Comparison of ENCODE assay signal across 9 mouse cellular contexts in the genomic region with DNA sequence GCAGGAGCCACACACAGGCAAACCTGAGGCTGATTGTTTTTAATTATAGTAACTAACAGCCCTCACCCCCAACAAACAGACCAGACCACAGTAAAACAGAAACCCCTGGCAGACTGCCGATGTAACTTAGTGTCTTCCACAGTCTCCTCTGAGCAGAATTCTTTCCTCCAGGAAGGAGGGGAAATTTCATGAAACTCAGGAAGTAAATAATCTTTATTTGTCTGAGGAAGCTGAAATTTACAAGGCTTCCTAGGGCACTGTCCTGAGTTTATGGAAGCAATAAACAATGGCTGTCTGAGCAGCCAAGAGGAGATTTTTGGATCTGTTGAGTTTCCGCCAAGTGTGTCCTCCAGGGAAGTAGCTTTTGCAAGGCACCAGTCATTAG. TPM values are rescaled to one million over a fixed set of nuclear protein-coding genes. Genes with fewer than 3 reads are reported as not detected.
DNase-seq lines count a peak whose midpoint lies in the region; ATAC-seq and TF ChIP-seq lines count a peak whose summit lies in the region.
"Had no signal": no experiment of that assay in that cellular context is flagged by ENCODE, and none has a peak within 500 bp of the region (broad histone marks: within the 10 kb centered on the region; RNA-seq: fewer than 3 reads in every experiment).

No protein-coding gene starts in this region.

- TF ChIP-seq EP300 in MEL (IDR thresholded peaks at IDR 0.05; ENCODE audit: low read depth in 1 of 2, low read length in 2 of 2), result no peak

- no peak for DNase-seq in forebrain, embryonic 10.5 days (ENCODE audit: extremely low spot score, low spot score)
- DNase-seq in MEL (ENCODE audit: low read depth, low spot score), result peak; percentile 68
- DNase-seq in right cerebral cortex, postnatal 25 days, result no peak
- DNase-seq in cerebellum, postnatal 25 days, result no peak
- DNase-seq in urinary bladder, adult 18-20 months (ENCODE audit: low spot score in 2 of 2), result no peak

- no peak for TF ChIP-seq CTCF in MEL (IDR thresholded peaks at IDR 0.05 in 2 of 3, conservative IDR thresholded peaks at IDR 0.05 in 1 of 3; ENCODE audit: control insufficient read depth in 1 of 3, insufficient read depth in 1 of 3, low read depth in 2 of 3, low read length in 3 of 3, poor library complexity in 1 of 3, severe bottlenecking in 1 of 3)

- peaks cover 24% of the 10 kb centered on the region for H3K4me1 ChIP-seq in forebrain, embryonic 10.5 days
- no peaks in the 10 kb centered on the region for H3K4me1 ChIP-seq in forebrain, embryonic 13.5 days
- H3K4me1 ChIP-seq in MEL (ENCODE audit: control insufficient read depth in 1 of 2, insufficient read depth in 2 of 2, low read length in 2 of 2), result peaks cover 13 to 23% of the 10 kb centered on the region in 2 experiments
- H3K4me1 ChIP-seq in intestine, embryonic 16.5 days (ENCODE audit: control insufficient read depth, insufficient read depth, low read length), result peaks cover 9% of the 10 kb centered on the region
- peaks cover 36% of the 10 kb centered on the region for H3K4me1 ChIP-seq in liver, embryonic 16.5 days (ENCODE audit: control insufficient read depth, low read depth, low read length)

- no peak overlapping the region for H3K4me2 ChIP-seq in forebrain, embryonic 13.5 days
- H3K4me2 ChIP-seq in intestine, embryonic 16.5 days (ENCODE audit: low read depth, low read length), result no peak overlapping the region; the same call in 1 of the 2 replicates
- peak overlapping the region; percentile 44 for H3K4me2 ChIP-seq in liver, embryonic 16.5 days (ENCODE audit: low read depth, low read length)
- H3K4me2 ChIP-seq: neural tube, embryonic 13.5 days had no signal

- no peak overlapping the region for H3K4me3 ChIP-seq in forebrain, embryonic 10.5 days
- H3K4me3 ChIP-seq in forebrain, embryonic 13.5 days, result no peak overlapping the region
- peak overlapping the region; percentile 35 to 46 for H3K4me3 ChIP-seq in MEL (ENCODE audit: control insufficient read depth in 1 of 2, insufficient read depth in 1 of 2, low read depth in 2 of 2, low read length in 2 of 2)
- no peak overlapping the region for H3K4me3 ChIP-seq in intestine, embryonic 16.5 days (ENCODE audit: low read length)
- no peak overlapping the region for H3K4me3 ChIP-seq in liver, embryonic 16.5 days (ENCODE audit: low read depth, low read length)
- H3K4me3 ChIP-seq: neural tube, embryonic 13.5 days had no signal

- no peak for ATAC-seq in forebrain, embryonic 13.5 days
- peak; percentile 54 for ATAC-seq in intestine, embryonic 16.5 days
- ATAC-seq in liver, embryonic 16.5 days (ENCODE audit: low read depth), result peak; percentile 9; the same call in 1 of the 2 replicates

- no peaks in the 10 kb centered on the region for H3K9me3 ChIP-seq in forebrain, embryonic 10.5 days
- H3K9me3 ChIP-seq in forebrain, embryonic 13.5 days (replicated peaks), result no peaks in the 10 kb centered on the region
- H3K9me3 ChIP-seq in MEL (replicated peaks; ENCODE audit: insufficient read depth, low read length), result no peaks in the 10 kb centered on the region
- no peaks in the 10 kb centered on the region for H3K9me3 ChIP-seq in intestine, embryonic 16.5 days (ENCODE audit: control insufficient read depth, low read length)
- H3K9me3 ChIP-seq in liver, embryonic 16.5 days (replicated peaks; ENCODE audit: control insufficient read depth, low read length), result no peaks in the 10 kb centered on the region
- H3K9me3 ChIP-seq: neural tube, embryonic 13.5 days had no signal

- H3K27me3 ChIP-seq in forebrain, embryonic 10.5 days (ENCODE audit: poor library complexity, severe bottlenecking), result no peaks in the 10 kb centered on the region
- H3K27me3 ChIP-seq in forebrain, embryonic 13.5 days, result no peaks in the 10 kb centered on the region
- no peaks in the 10 kb centered on the region for H3K27me3 ChIP-seq in MEL (ENCODE audit: control insufficient read depth in 1 of 2, insufficient read depth in 2 of 2, low read length in 2 of 2)
- H3K27me3 ChIP-seq in intestine, embryonic 16.5 days (replicated peaks; ENCODE audit: control insufficient read depth, insufficient read depth, low read length), result no peaks in the 10 kb centered on the region
- H3K27me3 ChIP-seq in liver, embryonic 16.5 days (ENCODE audit: control insufficient read depth, insufficient read depth, low read depth, low read length), result no peaks in the 10 kb centered on the region
- H3K27me3 ChIP-seq: neural tube, embryonic 13.5 days had no signal

- no peak overlapping the region for H3K9ac ChIP-seq in forebrain, embryonic 13.5 days
- peak overlapping the region; percentile 60 for H3K9ac ChIP-seq in MEL (ENCODE audit: control insufficient read depth, low read depth, low read length, poor library complexity, severe bottlenecking)
- no peak overlapping the region for H3K9ac ChIP-seq in intestine, embryonic 16.5 days (ENCODE audit: low read depth, low read length)
- peak overlapping the region; percentile 35; the same call in 1 of the 2 replicates for H3K9ac ChIP-seq in liver, embryonic 16.5 days (ENCODE audit: low read depth, low read length)
- H3K9ac ChIP-seq: neural tube, embryonic 13.5 days had no signal

- no peaks in the 10 kb centered on the region for H3K79me2 ChIP-seq in MEL (ENCODE audit: control insufficient read depth, insufficient read depth, low read length, poor library complexity)

- H3K27ac ChIP-seq in forebrain, embryonic 10.5 days, result 0 out of 2 replicates have a peak overlapping the region, but pooled peaks have one; percentile 44
- H3K27ac ChIP-seq in forebrain, embryonic 13.5 days, result no peak overlapping the region
- peak overlapping the region; percentile 66 for H3K27ac ChIP-seq in MEL (ENCODE audit: control insufficient read depth, low read depth, low read length)
- H3K27ac ChIP-seq in intestine, embryonic 16.5 days (ENCODE audit: low read length), result peak overlapping the region; percentile 76
- peak overlapping the region; percentile 69 for H3K27ac ChIP-seq in liver, embryonic 16.5 days (ENCODE audit: low read length)
- H3K27ac ChIP-seq: neural tube, embryonic 13.5 days had no signal

- peaks cover under 1% of the 10 kb centered on the region for H3K36me3 ChIP-seq in forebrain, embryonic 10.5 days (replicated peaks)
- no peaks in the 10 kb centered on the region for H3K36me3 ChIP-seq in forebrain, embryonic 13.5 days (ENCODE audit: poor library complexity, severe bottlenecking)
- H3K36me3 ChIP-seq in MEL (ENCODE audit: control insufficient read depth in 1 of 2, insufficient read depth in 2 of 2, low read length in 2 of 2), result peaks cover 0 to 9% of the 10 kb centered on the region in 2 experiments; a peak in 2 of 4 replicates
- no peaks in the 10 kb centered on the region; the same call in 1 of the 2 replicates for H3K36me3 ChIP-seq in intestine, embryonic 16.5 days (ENCODE audit: control insufficient read depth, insufficient read depth, low read length)
- H3K36me3 ChIP-seq in liver, embryonic 16.5 days (ENCODE audit: control insufficient read depth, insufficient read depth), result no peaks in the 10 kb centered on the region
- H3K36me3 ChIP-seq: neural tube, embryonic 13.5 days had no signal

- no peak for TF ChIP-seq POLR2A in MEL (IDR thresholded peaks at IDR 0.05; ENCODE audit: control insufficient read depth in 1 of 2, insufficient read depth in 1 of 2, low read depth in 1 of 2, low read length in 2 of 2, poor library complexity in 1 of 2)

- TF ChIP-seq RAD21 in MEL (IDR thresholded peaks at IDR 0.05; ENCODE audit: low read depth, low read length), result no peak

- WGBS in forebrain, embryonic 10.5 days, result 91% methylated on average over 2 of the region's 2 CpGs
- 88% methylated on average over 2 of the region's 2 CpGs for WGBS in forebrain, embryonic 13.5 days
- 46% methylated on average over 2 of the region's 2 CpGs for WGBS in intestine, embryonic 16.5 days
- WGBS in liver, embryonic 16.5 days (ENCODE audit: insufficient replicate concordance), result 52% methylated on average over 2 of the region's 2 CpGs

TF ChIP-seq in MEL, 35 proteins besides CTCF, POLR2A, EP300 and RAD21 (continues in another document):
- TF ChIP-seq MAZ (IDR thresholded peaks at IDR 0.05; ENCODE audit: low read depth, low read length) (peak; percentile 4; the same call in 1 of the 2 replicates), ZKSCAN1 (IDR thresholded peaks at IDR 0.05; ENCODE audit: low read depth, low read length) (no peak), SMC3 (IDR thresholded peaks at IDR 0.05; ENCODE audit: low read depth, low read length) (no peak), ZNF384 (IDR thresholded peaks at IDR 0.05; ENCODE audit: low read depth, low read length) (0 out of 2 replicates have a peak, but pooled peaks have one; percentile 3), JUND (IDR thresholded peaks at IDR 0.05; ENCODE audit: low read depth, low read length) (no peak)

RNA-seq across cellular contexts. Expression of a gene that starts 8.0 kb away (rescaled TPM):
- polyA plus RNA-seq in forebrain, embryonic 10.5 days (2016; fragmentation: Nextera tagmentation; extraction: Ambion mirVana), result 38.9 and 44.8 TPM in 2 replicates
- 34.3 and 42.6 TPM in 2 replicates for polyA plus RNA-seq in forebrain, embryonic 13.5 days (2015; fragmentation: Nextera tagmentation; extraction: Ambion mirVana)
- total RNA-seq in MEL (2012; rRNA removed), result 34.9 and 36.0 TPM in 2 replicates
- polyA plus RNA-seq in MEL (2012; ENCODE audit: insufficient read depth in 1 of 2, insufficient read length in 2 of 2, low read depth in 1 of 2, low replicate concordance in 2 of 2, missing spikeins in 1 of 2), result 100 to 1,000 TPM in 1 of 2 experiments, 10 to 100 TPM in 1; 71.8 to 275 TPM
- polyA plus RNA-seq in intestine, embryonic 16.5 days (2015; fragmentation: Nextera tagmentation; extraction: Ambion mirVana), result 20.4 and 25.6 TPM in 2 replicates
- 15.6 and 16.9 TPM in 2 replicates for polyA plus RNA-seq in liver, embryonic 16.5 days (2015; fragmentation: Nextera tagmentation; extraction: Ambion mirVana)

RNA-seq across cellular contexts. Expression of a gene that starts 20.5 kb away (rescaled TPM):
- 19.7 and 20.1 TPM in 2 replicates for polyA plus RNA-seq in forebrain, embryonic 10.5 days (2016; fragmentation: Nextera tagmentation; extraction: Ambion mirVana)
- polyA plus RNA-seq in forebrain, embryonic 13.5 days (2015; fragmentation: Nextera tagmentation; extraction: Ambion mirVana), result 8.1 and 9.6 TPM in 2 replicates
- 21.2 and 21.3 TPM in 2 replicates for total RNA-seq in MEL (2012; rRNA removed)
- 10 to 100 TPM in 1 of 2 experiments, not detected in 1; 32.1 TPM for polyA plus RNA-seq in MEL (2012; ENCODE audit: insufficient read depth in 1 of 2, insufficient read length in 2 of 2, low read depth in 1 of 2, low replicate concordance in 2 of 2, missing spikeins in 1 of 2)
- polyA plus RNA-seq in intestine, embryonic 16.5 days (2015; fragmentation: Nextera tagmentation; extraction: Ambion mirVana), result 31.9 and 38.1 TPM in 2 replicates
- 29.1 and 32.0 TPM in 2 replicates for polyA plus RNA-seq in liver, embryonic 16.5 days (2015; fragmentation: Nextera tagmentation; extraction: Ambion mirVana)

RNA-seq across cellular contexts. Expression of a gene that starts 47.4 kb away (rescaled TPM):
- polyA plus RNA-seq in forebrain, embryonic 10.5 days (2016; fragmentation: Nextera tagmentation; extraction: Ambion mirVana), result 23.2 and 26.9 TPM in 2 replicates
- 31.3 and 32.4 TPM in 2 replicates for polyA plus RNA-seq in forebrain, embryonic 13.5 days (2015; fragmentation: Nextera tagmentation; extraction: Ambion mirVana)
- 9.6 TPM in 2 replicates for total RNA-seq in MEL (2012; rRNA removed)
- 10 to 100 TPM in 1 of 2 experiments, not detected in 1; 12.7 TPM for polyA plus RNA-seq in MEL (2012; ENCODE audit: insufficient read depth in 1 of 2, insufficient read length in 2 of 2, low read depth in 1 of 2, low replicate concordance in 2 of 2, missing spikeins in 1 of 2)
- polyA plus RNA-seq in intestine, embryonic 16.5 days (2015; fragmentation: Nextera tagmentation; extraction: Ambion mirVana), result 27.2 and 30.7 TPM in 2 replicates
- polyA plus RNA-seq in liver, embryonic 16.5 days (2015; fragmentation: Nextera tagmentation; extraction: Ambion mirVana), result 16.4 and 18.4 TPM in 2 replicates

Comparison
In these comparisons a context has a peak if more than half of its experiments do, and no peak if none do; other contexts are left out.
1. H3K4me3 ChIP-seq: peak in MEL (2 of 2); none in forebrain, embryonic 10.5 days (single experiment), forebrain, embryonic 13.5 days (single experiment), intestine, embryonic 16.5 days (single experiment) and liver, embryonic 16.5 days (single experiment).
2. H3K9ac ChIP-seq: peak in MEL (single experiment) and liver, embryonic 16.5 days (single experiment); none in forebrain, embryonic 13.5 days (single experiment) and intestine, embryonic 16.5 days (single experiment).